Mouse (Mus musculus) megakaryocyte progenitor cell, adult 5-6 weeks (primary cell): ENCODE results near the gene Arl15. TPM values are rescaled to one million over a fixed set of nuclear protein-coding genes. Genes with fewer than 3 reads are reported as not detected.
"Not testable (repeated sequence)": the region's sequence is repeated elsewhere in the genome, so short reads cannot be mapped to it uniquely, and the experiment has no call there.

ENCODE experiments used
- ATAC-seq: replicated peaks from 2 replicates; pipeline ENCODE4 v1.8.0; 2016; ENCODE audit warnings: mild to moderate bottlenecking, moderate TSS enrichment, inconsistent platforms; ENCODE audit not compliant: poor library complexity
- total RNA-seq, 2 experiments: library from RNA; stranded (forward) in 1 of 2; stranded (reverse) in 1 of 2; fragments of 157-497, 149-512 nt in 1 of 2; fragments of 200-1000 nt in 1 of 2; gene quantifications; 2 replicates each; pipeline versions ENCODE4 v1.2.3 to v1.2.4; 2015 to 2017

The Arl15 gene
- total RNA-seq (2015) (17.5 and 22.3 TPM in 2 replicates), total RNA-seq (2017) (14.9 and 17.4 TPM in 2 replicates)

- peak; percentile 85 for ATAC-seq
Measured at GRCm38 (mm10) chr13:113794039-113794704, at the start of gene Arl15. Gene Arl15 (plus strand): TSS chr13:113794505.

DNA sequence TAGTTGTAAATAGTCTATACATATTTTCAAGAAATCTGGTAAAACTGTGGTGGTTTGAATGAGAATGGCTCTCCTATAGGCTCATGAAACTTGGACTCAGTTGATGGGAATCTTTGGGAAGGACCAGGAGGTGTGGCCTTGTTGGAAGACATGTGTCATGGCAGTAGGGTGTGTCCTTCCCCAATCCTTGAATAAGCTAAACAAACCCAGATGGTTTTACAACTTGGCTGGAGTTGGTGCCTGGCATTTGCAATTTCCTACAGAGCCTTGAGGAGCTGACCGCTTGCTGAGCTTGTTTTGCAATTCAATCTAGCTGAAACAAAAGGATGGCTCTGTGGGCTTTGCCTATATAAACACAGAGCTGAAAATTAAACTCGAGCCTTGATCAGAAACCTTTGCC, 49.0 kb upstream of the Arl15 start:
- no peak for ATAC-seq

DNA sequence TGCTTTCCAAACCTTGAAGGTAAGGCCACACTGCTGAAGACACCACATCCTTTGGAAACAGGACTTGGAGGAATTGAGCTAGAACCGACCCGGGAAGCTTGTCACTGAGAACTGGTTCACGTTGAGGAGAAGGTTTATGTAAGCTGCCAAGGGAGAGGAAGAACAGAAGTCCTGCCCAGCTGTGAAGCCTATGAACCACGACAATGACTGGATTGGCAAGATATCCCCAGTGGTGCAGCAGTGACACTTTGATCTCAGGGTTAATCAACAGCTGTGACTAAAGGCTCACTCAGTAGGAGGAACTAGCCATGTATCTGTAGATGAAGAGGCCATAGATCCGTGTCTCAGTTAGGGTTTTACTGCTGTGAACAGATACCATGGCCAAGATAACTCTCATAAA, 43.5 kb upstream of the Arl15 start:
- ATAC-seq: no peak

- no peak for ATAC-seq
Measured at GRCm38 (mm10) chr13:113754731-113755689, 39.3 kb upstream of the Arl15 start.

DNA sequence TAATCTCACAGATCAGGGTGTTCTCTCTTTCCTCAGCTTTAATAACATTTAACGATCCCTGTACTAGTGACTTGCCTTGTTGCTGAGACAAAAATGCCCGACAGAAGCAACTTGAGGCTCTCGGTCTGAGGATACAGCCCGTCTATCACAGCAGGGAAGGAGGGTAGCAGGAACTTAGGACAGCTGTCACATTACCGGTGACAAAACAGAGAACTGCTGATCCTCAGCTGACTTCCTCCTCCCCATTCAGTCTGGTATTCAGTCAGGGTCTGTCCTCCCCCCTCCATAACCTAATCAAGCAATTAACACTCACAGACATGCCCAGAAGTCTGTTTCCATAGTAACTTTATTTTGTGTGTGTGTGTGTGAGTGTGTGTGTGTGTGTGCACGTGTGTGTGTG, 38.5 kb upstream of the Arl15 start:
- peak; percentile 64 for ATAC-seq

- ATAC-seq: no peak
Measured at GRCm38 (mm10) chr13:113761717-113762116, 32.6 kb upstream of the Arl15 start.

DNA sequence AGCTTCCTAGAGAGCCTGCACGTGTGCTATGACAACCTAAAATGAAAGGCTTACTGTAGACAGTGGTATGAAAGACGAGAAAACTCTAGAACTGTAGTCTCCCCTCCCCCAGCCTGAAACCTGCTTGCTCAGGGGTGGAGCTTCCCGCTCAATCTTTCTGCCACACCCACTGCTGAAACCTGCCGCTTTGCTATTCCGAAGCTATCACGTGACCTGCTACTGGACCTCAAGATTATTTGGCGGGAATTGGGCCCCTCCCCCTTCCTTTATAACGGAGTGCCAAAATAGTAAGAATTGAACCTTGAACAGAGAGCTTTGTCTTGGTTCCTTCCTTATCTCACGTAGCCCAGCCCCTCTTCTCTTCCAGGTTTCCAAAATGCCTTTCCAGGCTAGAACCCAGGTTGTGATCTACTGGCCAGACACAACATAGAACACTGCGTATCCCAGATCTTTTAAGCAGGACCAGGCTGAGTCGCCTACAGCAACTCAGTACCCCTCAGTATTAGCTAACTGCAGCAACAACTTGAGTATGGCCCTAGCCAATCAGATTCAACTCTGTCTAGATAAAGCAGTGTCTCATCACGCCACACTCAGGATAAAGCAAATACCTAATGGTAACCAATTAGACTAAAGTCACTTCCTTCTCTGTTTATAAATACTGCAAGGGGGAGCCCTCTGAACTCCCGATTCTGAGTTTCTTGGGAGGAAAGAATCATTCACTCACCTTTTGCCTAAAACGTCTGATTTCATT, 31.4 kb upstream of the Arl15 start:
- ATAC-seq: no peak

GRCm38 (mm10) chr13:113765411-113765810, 28.9 kb upstream of the Arl15 start:
- no peak for ATAC-seq

- ATAC-seq: no peak
Measured at GRCm38 (mm10) chr13:113769829-113770228, 24.5 kb upstream of the Arl15 start.

DNA sequence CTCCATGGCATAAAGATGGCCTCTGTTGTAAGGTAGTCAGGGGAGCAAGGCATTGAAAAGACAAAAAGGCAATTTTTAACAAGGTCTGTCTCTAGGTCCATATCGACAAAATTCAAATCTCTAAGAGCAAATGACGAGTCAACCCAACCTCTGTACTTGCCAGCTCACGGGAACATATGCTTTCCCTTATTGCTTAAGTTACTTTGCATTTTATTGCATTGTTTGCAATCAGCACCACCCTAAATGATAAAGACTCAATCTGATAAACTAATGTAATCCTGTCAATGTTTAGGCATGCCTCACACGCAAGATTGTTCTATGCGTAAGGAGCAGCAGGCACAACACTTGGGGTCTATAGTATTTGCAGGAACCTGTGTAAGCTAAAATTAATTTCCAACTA, 24.0 kb upstream of the Arl15 start:
- no peak for ATAC-seq

DNA sequence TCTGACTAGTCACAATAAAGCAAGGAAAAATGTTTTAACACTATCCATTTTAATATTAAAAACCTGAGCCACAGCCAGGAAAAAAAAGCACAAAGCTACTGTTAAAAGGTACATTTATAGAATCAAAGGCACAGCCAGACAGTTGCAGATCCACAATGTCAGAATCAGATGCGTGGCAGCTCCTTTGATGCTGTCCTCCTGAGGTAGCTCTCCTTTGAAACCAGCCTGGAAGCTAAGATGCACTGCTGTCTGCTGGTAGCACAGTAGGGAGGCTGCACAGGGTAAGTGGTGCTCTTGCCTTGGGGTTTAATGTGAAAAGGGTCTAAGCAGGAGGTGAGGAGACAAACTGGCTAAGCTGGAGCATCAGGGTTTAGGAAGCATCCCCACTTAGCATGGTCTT, 23.0 kb upstream of the Arl15 start:
- ATAC-seq: no peak

GRCm38 (mm10) chr13:113774799-113775198, 19.5 kb upstream of the Arl15 start:
- ATAC-seq: peak; percentile 37; the same call in 1 of the 2 replicates

- no peak for ATAC-seq
Measured at GRCm38 (mm10) chr13:113775244-113776140, 18.8 kb upstream of the Arl15 start.

DNA sequence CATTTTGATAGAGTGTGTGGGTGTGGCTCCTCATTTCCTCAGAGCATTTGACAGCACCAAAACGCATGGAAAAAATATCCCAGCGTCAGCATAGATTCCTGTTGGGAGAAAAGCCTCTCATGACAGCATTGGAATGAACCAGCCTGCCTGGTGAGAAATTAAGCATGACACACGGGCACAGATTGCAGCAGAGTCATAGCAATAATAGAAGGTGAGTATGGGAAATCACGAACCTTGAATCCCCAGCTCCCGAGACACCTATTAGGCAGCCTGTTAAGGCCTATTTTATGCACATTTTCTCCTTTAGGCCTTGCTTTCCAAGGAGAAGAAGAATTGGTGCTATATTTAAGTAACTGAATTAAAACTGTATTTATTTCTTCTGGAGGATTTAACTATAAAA, 8.5 kb upstream of the Arl15 start:
- ATAC-seq: no peak

DNA sequence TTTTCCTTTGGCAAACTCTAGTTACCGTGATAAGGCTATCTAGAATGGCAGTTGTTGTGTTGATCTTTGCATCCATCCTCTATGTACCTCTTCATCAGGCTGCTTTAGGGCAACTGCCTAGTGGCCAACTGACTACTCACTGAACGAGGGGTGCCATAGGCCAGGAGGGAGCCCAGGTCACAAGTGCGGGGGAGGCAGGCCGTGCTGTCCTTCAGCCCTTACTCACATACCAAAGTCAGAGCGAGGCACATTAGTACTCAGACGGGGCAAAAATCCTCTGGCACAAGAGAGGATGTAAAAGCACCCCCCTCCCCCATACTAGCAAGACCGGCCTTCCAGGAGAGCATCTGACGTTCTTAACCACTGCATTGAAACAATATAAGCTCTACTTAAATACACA, 7.2 kb upstream of the Arl15 start:
- ATAC-seq: peak; percentile 11; the same call in 1 of the 2 replicates

- ATAC-seq: not testable (repeated sequence)
Measured at GRCm38 (mm10) chr13:113790016-113790415, 4.3 kb upstream of the Arl15 start.

- no peak for ATAC-seq
Measured at GRCm38 (mm10) chr13:113793637-113794036, 668 bp upstream of the Arl15 start.

GRCm38 (mm10) chr13:113794705-113795655, 675 bp downstream of the Arl15 start:
- peak; percentile 45 for ATAC-seq

GRCm38 (mm10) chr13:113797378-113797777, 3.1 kb downstream of the Arl15 start:
- ATAC-seq: no peak
